Mouse (Mus musculus): ENCODE measurements around the gene Gm9964.
"Not testable (repeated sequence)": the region's sequence is repeated elsewhere in the genome, so short reads cannot be mapped to it uniquely, and the experiment has no call there.

Gm9964 gene

GRCm38 (mm10) chr11:79296856-79297491 is at the start of gene Gm9964:
Gene Gm9964, minus strand, starts transcription at chr11:79296906.
- DNase-seq (ENCODE audit: low read depth, low spot score): peak; percentile 76

GRCm38 (mm10) chr11:79339808-79340781 is 43.4 kb upstream of the Gm9964 start:
- DNase-seq (ENCODE audit: low read depth, low spot score): peak; percentile 42

GRCm38 (mm10) chr11:79339234-79339807 is 42.6 kb upstream of the Gm9964 start, which contains the start of gene Nf1:
Gene Nf1, plus strand, starts transcription at chr11:79339693.
- peak; percentile 95 for DNase-seq (ENCODE audit: low read depth, low spot score)

- no peak for DNase-seq (ENCODE audit: low read depth, low spot score)
Observed at GRCm38 (mm10) chr11:79338621-79339020, 41.9 kb upstream of the Gm9964 start.

GRCm38 (mm10) chr11:79336722-79337267 is 40.1 kb upstream of the Gm9964 start:
- peak; percentile 56 for DNase-seq (ENCODE audit: low read depth, low spot score)

GRCm38 (mm10) chr11:79335077-79335476 is 38.4 kb upstream of the Gm9964 start:
- DNase-seq (ENCODE audit: low read depth, low spot score): no peak

- no peak for DNase-seq (ENCODE audit: low read depth, low spot score)
Observed at GRCm38 (mm10) chr11:79329585-79329984, 32.9 kb upstream of the Gm9964 start.

- DNase-seq (ENCODE audit: low read depth, low spot score): no peak
Observed at GRCm38 (mm10) chr11:79328060-79328459, 31.4 kb upstream of the Gm9964 start.

- no peak for DNase-seq (ENCODE audit: low read depth, low spot score)
Observed at GRCm38 (mm10) chr11:79327106-79327505, 30.4 kb upstream of the Gm9964 start.

- DNase-seq (ENCODE audit: low read depth, low spot score): no peak
Observed at GRCm38 (mm10) chr11:79325663-79326062, 29.0 kb upstream of the Gm9964 start.

- no peak for DNase-seq (ENCODE audit: low read depth, low spot score)
Observed at GRCm38 (mm10) chr11:79323985-79324685, 27.4 kb upstream of the Gm9964 start.

GRCm38 (mm10) chr11:79319807-79320206 is 23.1 kb upstream of the Gm9964 start:
- DNase-seq (ENCODE audit: low read depth, low spot score): no peak

- DNase-seq (ENCODE audit: low read depth, low spot score): no peak
Observed at GRCm38 (mm10) chr11:79316807-79317345, 20.2 kb upstream of the Gm9964 start.

GRCm38 (mm10) chr11:79310467-79310866 is 13.8 kb upstream of the Gm9964 start:
- DNase-seq (ENCODE audit: low read depth, low spot score): peak; percentile 77

GRCm38 (mm10) chr11:79307560-79308200 is 11.0 kb upstream of the Gm9964 start:
- peak; percentile 62 for DNase-seq (ENCODE audit: low read depth, low spot score)

- DNase-seq (ENCODE audit: low read depth, low spot score): no peak
Observed at GRCm38 (mm10) chr11:79306996-79307395, 10.3 kb upstream of the Gm9964 start.

GRCm38 (mm10) chr11:79306510-79306909 is 9.8 kb upstream of the Gm9964 start:
- no peak for DNase-seq (ENCODE audit: low read depth, low spot score)

- no peak for DNase-seq (ENCODE audit: low read depth, low spot score)
Observed at GRCm38 (mm10) chr11:79305697-79306340, 9.1 kb upstream of the Gm9964 start.

GRCm38 (mm10) chr11:79304245-79304644 is 7.5 kb upstream of the Gm9964 start:
- DNase-seq (ENCODE audit: low read depth, low spot score): not testable (repeated sequence)

- DNase-seq (ENCODE audit: low read depth, low spot score): no peak
Observed at GRCm38 (mm10) chr11:79303109-79303508, 6.4 kb upstream of the Gm9964 start.
